Mouse (Mus musculus) ES-Bruce4 (cell line): ENCODE measurements at regions not wholly inside any gene's neighbourhood (a gene's known extent, or its start where the extent isn't known, plus 50 kb on each side); places are given as distances from the start of the nearest gene placed in this dataset.

Experiments
- CTCF ChIP-seq: IDR thresholded peaks from one replicate; pipeline ENCODE4 v1.8.1; 2011; ENCODE audit warnings: low read depth, low read length
- POLR2A ChIP-seq: IDR thresholded peaks from one replicate; pipeline ENCODE4 v1.8.1; 2011; ENCODE audit warnings: low read length; ENCODE audit not compliant: insufficient read depth

DNA sequence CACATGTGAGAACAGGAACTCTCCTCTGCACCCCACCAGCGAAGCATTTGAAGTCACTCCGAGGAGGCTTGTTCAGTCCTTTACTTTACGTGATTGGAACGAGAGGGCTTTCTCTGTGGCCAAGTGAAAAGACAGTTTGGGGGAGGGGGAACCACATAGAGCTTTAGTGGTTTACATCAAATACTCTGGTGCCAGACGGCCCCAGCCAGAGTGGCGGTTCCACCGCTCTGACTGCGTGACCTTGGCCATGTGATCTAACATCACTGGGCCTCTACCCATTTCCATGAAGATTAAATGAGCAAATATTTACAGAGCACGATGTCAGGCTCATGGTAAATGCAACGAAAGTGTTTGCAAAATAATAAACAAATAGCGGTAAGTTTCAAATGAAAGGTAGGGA lies 121.6 kb downstream of the Ddx1 start:
- TF ChIP-seq CTCF (no peak), POLR2A (no peak)
